Mouse (Mus musculus) granulocyte monocyte progenitor cell, adult 5-6 weeks (primary cell): ENCODE data around the gene Dennd2c. TPM values are rescaled to one million over a fixed set of nuclear protein-coding genes. Genes with fewer than 3 reads are reported as not detected.
"Not testable (repeated sequence)": the region's sequence is repeated elsewhere in the genome, so short reads cannot be mapped to it uniquely, and the experiment has no call there.

Experiments
- ATAC-seq: replicated peaks from 2 replicates; pipeline ENCODE4 v1.8.0; 2016; ENCODE audit warnings: mild to moderate bottlenecking, moderate TSS enrichment, inconsistent platforms; ENCODE audit not compliant: poor library complexity, severe bottlenecking
- total RNA-seq, 2 experiments: library from RNA; stranded (forward) in 1 of 2; stranded (reverse) in 1 of 2; fragments of 200-712, 200-1000 nt in 1 of 2; fragments of >200 nt in 1 of 2; fragmentation: Nextera tagmentation in 1 of 2; gene quantifications; 2 replicates each; pipeline ENCODE4 v1.2.3; 2014 to 2017

Dennd2c gene
- total RNA-seq, 2 experiments from 2014 or later, result 1.5 to 4.1 TPM

GRCm38 (mm10) chr3:103148941-103149340 lies 46.5 kb downstream of the Dennd2c start:
- peak; percentile 30; the same call in 1 of the 2 replicates for ATAC-seq

GRCm38 (mm10) chr3:103153761-103154160 lies 51.4 kb downstream of the Dennd2c start:
- ATAC-seq, result peak; percentile 77

GRCm38 (mm10) chr3:103159232-103159900 lies 57.0 kb downstream of the Dennd2c start:
- ATAC-seq, result no peak

DNA sequence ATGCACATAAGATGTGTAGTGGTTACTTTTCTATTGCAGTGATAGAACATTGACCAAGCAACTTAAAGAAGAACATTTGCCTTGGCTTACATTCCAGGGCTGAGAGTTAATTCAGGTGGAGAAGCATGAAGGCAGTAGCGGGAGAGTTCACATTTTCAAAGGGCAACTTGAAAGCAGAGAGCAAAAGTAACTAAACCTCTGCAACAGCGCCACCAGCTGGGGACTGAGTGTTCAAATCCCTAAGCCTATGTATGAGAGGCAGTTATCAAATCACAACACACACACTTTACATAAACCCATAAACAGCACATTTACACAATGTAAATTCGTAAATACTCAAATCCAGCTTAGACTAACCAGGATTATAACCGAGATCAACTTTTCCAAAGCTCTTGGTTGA lies 67.4 kb downstream of the Dennd2c start:
- ATAC-seq, result peak; percentile 49

DNA sequence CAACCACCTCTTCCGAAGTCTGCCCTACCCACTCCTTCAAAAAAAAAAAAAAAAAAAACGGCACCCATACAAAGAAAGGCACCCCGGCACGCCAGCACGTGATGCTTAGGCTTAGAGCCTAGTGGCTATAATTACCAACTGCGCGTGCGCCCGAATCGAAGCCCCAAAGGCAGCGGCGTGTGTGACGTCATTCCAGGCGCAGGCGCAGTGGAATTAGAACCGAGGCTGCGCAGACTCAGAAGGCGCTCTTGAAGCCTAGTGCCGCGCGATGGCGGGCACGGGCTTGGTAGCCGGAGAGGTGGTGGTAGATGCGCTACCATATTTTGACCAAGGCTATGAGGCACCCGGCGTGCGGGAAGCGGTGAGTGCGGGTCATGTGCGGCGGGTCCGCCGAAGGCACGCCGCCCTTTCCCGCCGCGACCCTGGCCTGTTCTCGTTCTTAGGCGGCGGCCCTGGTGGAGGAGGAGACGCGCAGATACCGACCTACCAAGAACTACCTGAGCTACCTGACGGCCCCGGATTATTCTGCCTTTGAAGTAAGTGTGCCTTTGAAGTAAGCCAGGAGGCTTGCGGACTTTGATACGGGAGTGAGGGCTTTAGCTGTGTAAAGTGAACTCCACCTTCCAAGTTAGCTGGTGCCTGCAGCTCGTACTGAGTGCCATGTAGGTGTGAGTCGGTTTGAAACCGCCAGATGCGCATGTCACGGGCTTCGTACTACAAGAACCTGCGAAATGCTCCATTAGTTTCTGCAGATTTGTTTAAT lies 69.3 kb downstream of the Dennd2c start, which contains the start of gene Bcas2:
Gene Bcas2, plus strand, starts transcription at position 151 of the 763 bp plus-strand sequence.
- peak; percentile 79 for ATAC-seq

GRCm38 (mm10) chr3:103172615-103173014 lies 70.2 kb downstream of the Dennd2c start:
- peak; percentile 58 for ATAC-seq

DNA sequence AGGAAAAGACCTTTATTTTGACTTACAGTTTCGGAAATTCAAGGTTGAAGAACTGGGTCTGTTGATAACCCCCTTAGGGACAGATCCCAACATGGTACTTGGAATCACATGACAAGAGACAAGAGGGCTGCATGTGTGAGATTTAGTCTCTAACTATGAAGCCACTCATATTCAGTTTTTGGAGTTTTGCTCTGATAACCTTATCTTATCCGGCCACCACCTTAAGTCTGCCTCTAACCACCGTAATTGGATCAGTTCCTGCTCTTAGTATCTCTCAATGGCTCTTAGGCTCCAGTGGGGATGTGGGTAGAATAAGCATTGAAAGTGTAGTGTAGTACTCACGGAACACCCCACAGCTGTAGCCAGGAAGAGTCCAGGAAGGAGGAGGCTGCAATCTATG lies 74.3 kb downstream of the Dennd2c start:
- no peak for ATAC-seq

DNA sequence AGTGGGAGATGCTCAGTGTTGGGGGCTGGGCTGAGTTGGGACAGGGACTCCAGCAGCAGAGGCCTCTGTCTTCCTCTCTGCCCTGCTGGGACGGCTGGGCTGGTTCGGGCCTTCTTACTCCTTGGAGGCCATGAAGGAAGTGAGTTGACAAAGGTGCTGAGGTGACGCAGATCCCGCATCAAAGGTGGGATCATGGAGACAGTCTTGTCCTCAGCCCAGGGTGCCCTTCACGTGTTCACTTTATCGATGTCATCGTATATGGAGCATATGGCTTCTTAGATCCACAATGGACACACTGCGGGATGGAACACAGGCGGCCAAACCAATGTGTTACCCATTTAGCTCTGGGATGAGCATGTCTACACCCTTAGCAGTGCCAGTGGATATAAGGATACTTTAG lies 77.1 kb downstream of the Dennd2c start:
- no peak for ATAC-seq

DNA sequence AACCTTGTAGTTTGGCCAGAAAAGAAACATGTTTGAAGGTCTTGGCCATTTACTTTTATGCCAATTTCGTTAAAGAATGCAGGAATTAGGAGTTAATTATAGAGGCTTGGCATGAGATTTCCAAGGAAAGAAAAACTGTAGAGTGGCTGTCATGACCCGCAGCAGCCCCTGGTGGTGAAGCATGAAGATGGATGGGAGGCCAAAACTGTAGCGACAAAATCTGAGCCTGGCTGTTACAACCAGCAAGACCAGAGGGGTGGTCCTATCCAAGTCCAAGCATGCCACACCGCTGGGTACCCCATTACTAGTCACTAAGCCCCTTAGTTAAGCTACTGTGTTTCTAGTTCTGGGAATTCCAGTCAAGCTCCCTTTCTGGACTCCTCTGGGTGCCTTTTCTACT lies 78.8 kb downstream of the Dennd2c start:
- no peak for ATAC-seq

GRCm38 (mm10) chr3:103182821-103183220 lies 80.4 kb downstream of the Dennd2c start:
- ATAC-seq, result no peak

- not testable (repeated sequence) for ATAC-seq
These were observed 82.1 kb downstream of the Dennd2c start for GRCm38 (mm10) chr3:103184467-103184866.

- no peak for ATAC-seq
These were observed 86.0 kb downstream of the Dennd2c start for GRCm38 (mm10) chr3:103188451-103188850.

GRCm38 (mm10) chr3:103188856-103189255 lies 86.5 kb downstream of the Dennd2c start:
- no peak for ATAC-seq

DNA sequence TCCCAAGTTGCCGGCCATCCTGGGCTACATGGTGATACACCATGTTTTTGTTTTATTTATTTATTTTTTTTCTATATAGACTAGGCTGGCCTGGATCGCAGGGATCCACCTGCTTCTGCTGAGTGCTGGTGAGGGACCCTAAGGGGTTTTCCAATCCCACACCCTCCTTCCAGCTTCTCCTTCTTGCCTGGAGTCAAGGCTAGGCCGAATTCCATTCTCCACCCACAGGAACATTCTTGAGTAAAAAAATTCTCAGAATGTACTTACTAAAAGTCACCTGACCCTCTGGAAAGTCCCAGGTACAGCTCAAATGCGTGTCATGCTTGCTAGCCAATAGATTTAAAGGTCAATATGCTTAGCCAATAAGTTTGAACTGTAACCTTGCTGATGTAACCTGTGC lies 89.8 kb downstream of the Dennd2c start:
- ATAC-seq, result no peak

DNA sequence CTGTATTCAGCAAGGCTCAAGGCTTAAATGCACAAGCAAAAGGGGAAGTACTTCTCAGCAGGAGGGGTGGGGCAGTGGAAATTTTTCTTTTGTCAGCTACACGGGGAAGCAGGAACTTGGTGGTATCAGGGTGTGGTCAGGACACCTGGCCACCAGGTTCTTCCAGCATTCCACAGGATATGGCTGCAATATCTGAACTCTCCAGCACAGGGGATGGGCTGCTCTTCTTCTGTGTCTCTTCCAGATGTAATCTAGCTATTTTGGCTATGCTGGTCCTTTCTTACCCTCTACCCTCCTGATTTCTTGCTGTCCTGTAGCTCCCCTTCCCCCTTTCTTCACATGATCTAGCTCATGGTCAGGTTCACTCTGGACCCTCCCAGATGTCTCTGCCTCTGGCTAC lies 90.8 kb downstream of the Dennd2c start:
- ATAC-seq, result no peak; the same call in 1 of the 2 replicates

DNA sequence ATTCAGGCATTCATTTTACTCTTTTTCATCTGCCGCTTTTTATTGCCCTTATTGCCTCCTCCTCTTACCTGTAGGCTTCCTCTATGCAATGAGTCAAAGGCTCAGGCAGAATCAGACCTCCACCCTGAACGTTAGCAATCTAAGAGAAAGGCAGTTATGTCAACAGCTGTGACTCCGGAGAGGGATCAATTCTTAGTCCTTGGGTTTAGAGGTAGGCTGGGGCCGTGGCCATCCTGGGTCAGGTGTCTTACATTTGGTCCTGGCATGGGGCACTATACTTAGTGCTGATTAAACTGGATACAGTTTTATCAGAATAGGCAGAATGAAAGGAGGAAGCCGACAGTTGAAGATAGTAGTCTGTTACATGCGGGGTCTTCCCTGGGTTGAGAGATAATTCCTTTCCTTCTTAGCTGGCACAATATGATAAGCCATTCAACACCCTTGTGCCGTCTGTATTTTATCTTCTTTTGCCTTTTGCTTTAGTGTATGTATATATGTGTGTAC lies 94.0 kb downstream of the Dennd2c start:
- ATAC-seq, result no peak

GRCm38 (mm10) chr3:103199386-103199785 lies 97.0 kb downstream of the Dennd2c start:
- ATAC-seq, result no peak

DNA sequence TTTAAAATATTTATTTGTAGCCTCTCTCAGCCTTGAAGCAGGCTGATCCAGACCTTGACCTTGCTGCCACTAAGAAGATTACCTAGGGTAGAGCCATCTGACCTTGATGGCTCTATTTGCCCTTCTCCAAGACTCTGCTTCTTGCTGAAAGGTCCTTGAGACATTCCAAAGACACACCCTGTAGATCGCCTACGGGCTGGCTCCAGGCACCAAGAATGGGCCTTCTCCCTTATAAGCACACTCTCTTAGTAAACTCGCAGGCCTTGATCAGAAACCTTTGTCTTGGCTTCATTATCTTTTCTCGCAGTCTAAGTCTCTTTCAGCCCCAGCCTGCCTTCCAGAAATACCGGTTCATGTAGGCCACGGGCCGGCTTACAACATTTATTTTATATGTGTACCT lies 98.7 kb downstream of the Dennd2c start:
- ATAC-seq, result not testable (repeated sequence)

DNA sequence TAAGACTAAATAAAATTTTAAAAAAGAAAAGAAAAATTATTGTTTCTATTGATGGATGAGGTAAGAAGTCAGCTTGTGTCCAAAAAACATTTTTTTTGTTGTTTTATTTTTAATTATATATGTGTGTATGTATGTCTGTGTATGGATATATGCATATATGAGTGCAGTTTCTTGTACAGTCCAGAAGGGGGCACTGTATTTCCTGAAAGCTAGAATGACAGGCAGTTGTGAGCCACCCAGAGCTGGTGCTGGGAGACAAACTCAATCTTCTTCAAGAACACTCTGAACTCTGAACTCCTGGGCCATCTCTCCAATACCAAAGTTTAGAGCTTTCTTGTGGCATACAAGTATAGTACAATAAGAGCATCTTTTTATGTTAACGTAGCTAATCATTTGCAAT lies 101.2 kb downstream of the Dennd2c start:
- no peak for ATAC-seq

DNA sequence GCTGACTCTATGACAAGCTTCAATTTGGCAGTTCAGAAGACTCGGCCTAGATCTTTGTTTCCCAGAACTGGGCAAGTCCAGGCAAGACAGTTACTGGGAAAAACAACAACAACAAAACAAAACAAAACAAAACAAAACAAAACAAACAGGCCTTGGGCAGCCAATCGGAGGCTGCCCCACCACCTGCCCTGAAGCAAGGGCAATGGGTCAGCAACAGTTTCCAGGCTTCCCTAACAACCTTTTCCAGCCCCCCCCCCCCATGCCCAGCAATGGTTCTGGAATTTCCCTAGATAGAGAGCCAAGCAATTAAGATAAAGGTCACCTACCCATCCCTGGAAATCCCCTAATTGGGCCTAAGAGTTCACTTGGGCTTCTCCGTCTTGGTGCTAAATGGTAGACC lies 102.0 kb downstream of the Dennd2c start:
- ATAC-seq, result no peak

- ATAC-seq, result peak; percentile 95
These were observed 104.0 kb downstream of the Dennd2c start for GRCm38 (mm10) chr3:103206393-103206792.
